Mouse (Mus musculus): Measurements from ENCODE around the gene Def8. TPM values are rescaled to one million over a fixed set of nuclear protein-coding genes. Genes with fewer than 3 reads are reported as not detected.
"Not testable (repeated sequence)": the region's sequence is repeated elsewhere in the genome, so short reads cannot be mapped to it uniquely, and the experiment has no call there.

Def8 gene
- total RNA-seq, 2 experiments from 2014 or later = 75.4 to 77.6 TPM

- intact Hi-C loops (cut with DNase I) = no loop called here
- DNase-seq (ENCODE audit: extremely low spot score in 1 of 2, low spot score in 2 of 2) = peak in 1 of 2 experiments; percentile 63
Observed at GRCm38 (mm10) chr8:123411781-123412327, 11.5 kb upstream of the Def8 start.

- intact Hi-C loops (cut with DNase I) = no loop called here
- DNase-seq (ENCODE audit: extremely low spot score in 1 of 2, low spot score in 2 of 2) = peak; percentile 69 to 86
Observed at GRCm38 (mm10) chr8:123412560-123413170, 10.7 kb upstream of the Def8 start.

GRCm38 (mm10) chr8:123414255-123414654 lies 9.1 kb upstream of the Def8 start:
- DNase-seq (ENCODE audit: extremely low spot score in 1 of 2, low spot score in 2 of 2) = no peak
- intact Hi-C loops (cut with DNase I) = no loop called here

GRCm38 (mm10) chr8:123414997-123415696 lies 8.2 kb upstream of the Def8 start:
- DNase-seq (ENCODE audit: extremely low spot score in 1 of 2, low spot score in 2 of 2); intact Hi-C loops (cut with DNase I): not testable (repeated sequence)

GRCm38 (mm10) chr8:123415967-123416943 lies 7.1 kb upstream of the Def8 start:
- no peak for DNase-seq (ENCODE audit: extremely low spot score in 1 of 2, low spot score in 2 of 2)
- intact Hi-C loops (cut with DNase I) = no loop called here

- intact Hi-C loops (cut with DNase I) = no loop called here
- no peak for DNase-seq (ENCODE audit: extremely low spot score in 1 of 2, low spot score in 2 of 2)
Observed at GRCm38 (mm10) chr8:123416944-123417555, 6.3 kb upstream of the Def8 start.

- intact Hi-C loops (cut with DNase I) = no loop called here
- no peak for DNase-seq (ENCODE audit: extremely low spot score in 1 of 2, low spot score in 2 of 2)
Observed at GRCm38 (mm10) chr8:123419711-123420110, 3.6 kb upstream of the Def8 start.

- intact Hi-C loops (cut with DNase I) = no loop called here
- no peak for DNase-seq (ENCODE audit: extremely low spot score in 1 of 2, low spot score in 2 of 2)
Observed at GRCm38 (mm10) chr8:123420525-123421281, 2.6 kb upstream of the Def8 start.

GRCm38 (mm10) chr8:123421325-123421724 lies 2.0 kb upstream of the Def8 start:
- intact Hi-C loops (cut with DNase I) = no loop called here

GRCm38 (mm10) chr8:123422056-123422780 lies 1.1 kb upstream of the Def8 start:
- intact Hi-C loops (cut with DNase I) = no loop called here
- DNase-seq (ENCODE audit: extremely low spot score in 1 of 2, low spot score in 2 of 2) = peak; percentile 73 to 81

More at GRCm38 (mm10) chr8:123421325-123421724, 2.0 kb upstream of the Def8 start:
- no peak for DNase-seq (ENCODE audit: extremely low spot score in 1 of 2, low spot score in 2 of 2)

GRCm38 (mm10) chr8:123422781-123423159 lies 557 bp upstream of the Def8 start:
- intact Hi-C loops (cut with DNase I) = no loop called here
- no peak for DNase-seq (ENCODE audit: extremely low spot score in 1 of 2, low spot score in 2 of 2)

- no peak for DNase-seq (ENCODE audit: extremely low spot score in 1 of 2, low spot score in 2 of 2)
- intact Hi-C loops (cut with DNase I) = no loop called here
Observed at GRCm38 (mm10) chr8:123426511-123427509, 3.5 kb downstream of the Def8 start.

- DNase-seq (ENCODE audit: extremely low spot score in 1 of 2, low spot score in 2 of 2) = no peak
- intact Hi-C loops (cut with DNase I) = no loop called here
Observed at GRCm38 (mm10) chr8:123427639-123428275, 4.4 kb downstream of the Def8 start.

- no peak for DNase-seq (ENCODE audit: extremely low spot score in 1 of 2, low spot score in 2 of 2)
- intact Hi-C loops (cut with DNase I) = no loop called here
Observed at GRCm38 (mm10) chr8:123428343-123428893, 5.1 kb downstream of the Def8 start.

GRCm38 (mm10) chr8:123428939-123429721 lies 5.8 kb downstream of the Def8 start:
- intact Hi-C loops (cut with DNase I) = no loop called here
- no peak for DNase-seq (ENCODE audit: extremely low spot score in 1 of 2, low spot score in 2 of 2)
